Mouse (Mus musculus): Measurements from ENCODE around the gene Myo1e.

DNA sequence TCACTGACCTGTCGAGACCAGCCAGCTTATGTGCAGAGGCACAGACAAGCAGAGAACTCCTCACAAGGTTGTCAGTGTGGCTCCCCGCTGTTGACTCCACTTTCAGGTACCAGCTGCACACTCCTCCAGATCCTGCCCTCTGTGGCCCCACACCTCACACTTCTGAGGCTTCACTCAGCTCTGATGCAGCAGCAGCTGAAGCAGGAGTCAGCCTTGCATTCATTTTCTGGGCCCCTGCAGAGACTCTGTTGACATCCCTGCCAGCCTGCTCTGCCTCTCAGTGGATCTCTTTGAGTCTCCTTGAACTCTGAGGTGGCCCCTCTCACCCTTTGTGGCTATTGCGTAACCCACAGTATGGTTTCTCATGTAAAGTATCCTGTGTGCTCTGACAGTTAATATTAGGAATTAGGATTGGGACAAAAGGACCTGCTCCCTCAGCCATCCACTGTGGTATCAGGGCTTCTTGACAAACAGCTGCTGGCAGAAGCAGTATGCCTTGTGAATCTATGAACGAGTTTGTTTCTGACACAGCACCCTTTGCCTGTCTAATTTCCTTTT, 32.8 kb upstream of the Myo1e start:
- no peak for TF ChIP-seq POLR2A (IDR thresholded peaks at IDR 0.05; ENCODE audit: borderline replicate concordance, extremely low read depth, insufficient read depth, insufficient read length, poor library complexity, severe bottlenecking)
- no peak for TF ChIP-seq CTCF (IDR thresholded peaks at IDR 0.05; ENCODE audit: borderline replicate concordance, extremely low read depth, insufficient read depth, insufficient read length)
